Mouse (Mus musculus): ENCODE data around the gene Tcam1. TPM values are rescaled to one million over a fixed set of nuclear protein-coding genes. Genes with fewer than 3 reads are reported as not detected.

Tcam1 gene
- polyA plus RNA-seq, 1 experiment from 2014 or later: 0.07 TPM

DNA sequence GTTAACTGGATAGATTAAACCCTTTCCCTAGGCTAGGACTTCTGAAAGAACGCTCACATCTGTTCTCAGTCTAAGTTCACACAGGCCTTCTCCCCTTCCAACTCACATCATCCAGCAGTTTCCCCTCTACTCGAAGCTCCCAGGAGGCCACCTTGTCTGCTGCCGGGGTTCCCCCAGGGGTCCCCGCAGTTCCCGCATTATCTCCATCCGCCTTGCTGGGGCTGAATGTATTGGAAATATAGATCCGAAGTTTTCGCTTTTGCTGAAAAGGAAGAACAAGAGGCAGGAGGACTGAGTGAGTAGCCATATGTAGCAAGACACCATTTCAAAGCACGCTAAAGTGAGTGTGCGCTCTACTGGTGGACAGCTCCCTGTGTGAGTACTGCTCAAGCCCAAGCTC, 10.0 kb upstream of the Tcam1 start:
- TF ChIP-seq EP300 (IDR thresholded peaks at IDR 0.05): no peak
- TF ChIP-seq CTCF (IDR thresholded peaks at IDR 0.05): no peak
- Histone ChIP-seq H3K27ac (ENCODE audit: low read length) (no peak overlapping the region), H3K9ac (replicated peaks; ENCODE audit: low read depth) (no peak overlapping the region), H3K9me3 (ENCODE audit: low read length) (no peaks in the 10 kb centered on the region), H3K36me3 (ENCODE audit: insufficient read depth, low read length) (peaks cover 44% of the 10 kb centered on the region), H3K4me1 (ENCODE audit: insufficient read depth, low read depth, low read length) (peaks cover 20% of the 10 kb centered on the region), H3K27me3 (replicated peaks; ENCODE audit: insufficient read depth, low read length) (no peaks in the 10 kb centered on the region), H3K4me3 (ENCODE audit: low read depth, low read length) (no peak overlapping the region), H3K4me2 (replicated peaks; ENCODE audit: low read depth, low read length) (no peak overlapping the region)
- WGBS: 92% methylated on average over 10 of the region's 10 CpGs
- ATAC-seq (no peak), DNase-seq (ENCODE audit: low spot score) (no peak)

DNA sequence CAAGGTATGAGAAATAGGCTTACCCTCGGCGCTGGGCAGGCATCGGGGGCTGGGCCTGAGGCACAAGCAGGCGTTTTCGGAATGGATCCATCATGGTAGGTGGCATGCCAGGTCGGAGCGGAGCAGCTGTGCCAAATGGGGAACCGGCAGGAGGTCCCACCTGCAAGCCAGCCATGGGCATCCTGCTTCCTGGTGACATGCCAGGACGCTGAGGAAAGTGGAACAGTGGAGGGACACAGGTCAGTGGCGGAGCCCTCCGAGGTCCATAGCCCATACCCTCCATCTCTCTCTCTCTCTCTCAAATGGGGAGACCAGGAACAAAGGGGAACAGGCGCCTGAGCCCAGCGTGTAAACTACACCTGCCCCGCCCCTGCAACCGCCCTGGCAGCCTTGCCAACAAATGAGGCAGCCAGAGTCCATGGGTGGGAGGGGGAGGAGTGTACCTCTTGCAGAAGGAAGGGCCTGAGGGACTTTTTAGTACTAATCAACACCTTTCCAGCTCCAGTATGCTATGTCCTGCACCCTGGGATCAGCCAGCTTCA, 9.1 kb upstream of the Tcam1 start:
- Histone ChIP-seq H3K4me3 (ENCODE audit: low read depth, low read length) (no peak overlapping the region), H3K36me3 (ENCODE audit: insufficient read depth, low read length) (peaks cover 40% of the 10 kb centered on the region), H3K4me1 (ENCODE audit: insufficient read depth, low read depth, low read length) (peaks cover 20% of the 10 kb centered on the region), H3K4me2 (replicated peaks; ENCODE audit: low read depth, low read length) (no peak overlapping the region; the same call in 1 of the 2 replicates), H3K27me3 (replicated peaks; ENCODE audit: insufficient read depth, low read length) (no peaks in the 10 kb centered on the region), H3K9me3 (ENCODE audit: low read length) (no peaks in the 10 kb centered on the region), H3K9ac (replicated peaks; ENCODE audit: low read depth) (no peak overlapping the region), H3K27ac (ENCODE audit: low read length) (peak overlapping the region; percentile 84)
- WGBS: 60% methylated on average over 15 of the region's 15 CpGs
- DNase-seq (ENCODE audit: low spot score): peak; percentile 50
- TF ChIP-seq CTCF (IDR thresholded peaks at IDR 0.05): no peak
- no peak for TF ChIP-seq EP300 (IDR thresholded peaks at IDR 0.05)
- no peak for ATAC-seq

DNA sequence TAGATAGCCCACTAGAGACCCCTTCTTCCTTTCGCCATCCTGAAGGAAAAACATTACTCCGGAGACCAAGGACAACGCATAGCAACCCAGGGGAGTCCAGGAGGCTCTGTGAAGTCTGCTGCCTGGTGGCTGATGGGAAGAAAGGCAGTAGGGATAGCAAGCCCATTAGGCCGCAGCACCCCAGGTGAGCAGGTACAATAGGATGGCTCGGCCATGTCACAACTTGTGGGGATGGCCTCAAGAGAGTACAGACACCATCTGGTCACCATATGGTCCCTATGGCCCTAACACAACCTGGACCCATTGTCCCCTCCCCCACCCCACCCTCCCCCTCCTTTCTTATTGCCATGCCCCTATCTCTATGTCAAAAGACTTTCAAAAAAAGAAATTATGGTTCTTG, 8.6 kb upstream of the Tcam1 start:
- H3K9ac ChIP-seq (replicated peaks; ENCODE audit: low read depth): no peak overlapping the region
- WGBS: 64% methylated on average over 5 of the region's 5 CpGs
- H3K27me3 ChIP-seq (replicated peaks; ENCODE audit: insufficient read depth, low read length): no peaks in the 10 kb centered on the region
- no peak for TF ChIP-seq EP300 (IDR thresholded peaks at IDR 0.05)
- no peak for TF ChIP-seq CTCF (IDR thresholded peaks at IDR 0.05)
- H3K4me2 ChIP-seq (replicated peaks; ENCODE audit: low read depth, low read length): peak overlapping the region; percentile 38
- peak overlapping the region; percentile 84 for H3K27ac ChIP-seq (ENCODE audit: low read length)
- H3K4me3 ChIP-seq (ENCODE audit: low read depth, low read length): 0 out of 2 replicates have a peak overlapping the region, but pooled peaks have one; percentile 17
- H3K4me1 ChIP-seq (ENCODE audit: insufficient read depth, low read depth, low read length): peaks cover 20% of the 10 kb centered on the region
- no peak for DNase-seq (ENCODE audit: low spot score)
- peaks cover 35% of the 10 kb centered on the region for H3K36me3 ChIP-seq (ENCODE audit: insufficient read depth, low read length)
- ATAC-seq: no peak
- H3K9me3 ChIP-seq (ENCODE audit: low read length): no peaks in the 10 kb centered on the region

GRCm38 (mm10) chr11:106268326-106269059, 8.0 kb upstream of the Tcam1 start:
- 29% methylated on average over 8 of the region's 8 CpGs for WGBS

DNA sequence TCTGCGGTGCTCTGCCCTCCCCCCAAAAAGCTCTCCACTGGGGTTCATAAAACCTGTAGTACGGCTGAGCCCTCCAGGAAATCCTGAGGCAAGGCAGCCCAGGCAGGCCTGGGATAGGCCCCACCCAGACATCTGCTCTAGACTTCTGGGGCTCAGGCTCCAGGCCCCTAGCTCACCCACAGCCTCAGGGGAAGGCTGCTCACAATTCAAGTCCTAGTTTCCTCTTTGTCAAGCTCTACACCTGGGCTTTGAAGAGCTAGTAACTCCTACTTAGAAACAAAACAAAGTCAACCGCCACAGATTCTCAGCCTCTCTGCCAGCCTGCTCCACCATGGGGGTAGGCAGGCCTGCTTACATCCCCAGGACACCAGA, 7.4 kb upstream of the Tcam1 start:
- Histone ChIP-seq H3K9ac (replicated peaks; ENCODE audit: low read depth) (peak overlapping the region; percentile 27; the same call in 1 of the 2 replicates), H3K27me3 (replicated peaks; ENCODE audit: insufficient read depth, low read length) (no peaks in the 10 kb centered on the region), H3K4me2 (replicated peaks; ENCODE audit: low read depth, low read length) (peak overlapping the region; percentile 38), H3K4me3 (ENCODE audit: low read depth, low read length) (peak overlapping the region; percentile 17; the same call in 1 of the 2 replicates), H3K27ac (ENCODE audit: low read length) (peak overlapping the region; percentile 84), H3K4me1 (ENCODE audit: insufficient read depth, low read depth, low read length) (peaks cover 20% of the 10 kb centered on the region), H3K9me3 (ENCODE audit: low read length) (no peaks in the 10 kb centered on the region), H3K36me3 (ENCODE audit: insufficient read depth, low read length) (peaks cover 25% of the 10 kb centered on the region)
- peak; percentile 54 for DNase-seq (ENCODE audit: low spot score)
- ATAC-seq: no peak
- TF ChIP-seq EP300 (IDR thresholded peaks at IDR 0.05): no peak
- WGBS: 15% methylated on average over 3 of the region's 3 CpGs

More at GRCm38 (mm10) chr11:106268326-106269059, 8.0 kb upstream of the Tcam1 start:
- no peaks in the 10 kb centered on the region for H3K9me3 ChIP-seq (ENCODE audit: low read length)
- no peaks in the 10 kb centered on the region for H3K27me3 ChIP-seq (replicated peaks; ENCODE audit: insufficient read depth, low read length)
- H3K27ac ChIP-seq (ENCODE audit: low read length): peak overlapping the region; percentile 84
- TF ChIP-seq CTCF (IDR thresholded peaks at IDR 0.05): no peak
- TF ChIP-seq EP300 (IDR thresholded peaks at IDR 0.05): peak; percentile 26; the same call in 1 of the 2 replicates
- peak; percentile 10; the same call in 1 of the 2 replicates for ATAC-seq
- peak overlapping the region; percentile 27; the same call in 1 of the 2 replicates for H3K9ac ChIP-seq (replicated peaks; ENCODE audit: low read depth)
- peak; percentile 84 for DNase-seq (ENCODE audit: low spot score)
- H3K4me2 ChIP-seq (replicated peaks; ENCODE audit: low read depth, low read length): peak overlapping the region; percentile 38
- H3K36me3 ChIP-seq (ENCODE audit: insufficient read depth, low read length): peaks cover 30% of the 10 kb centered on the region
- peak overlapping the region; percentile 17; the same call in 1 of the 2 replicates for H3K4me3 ChIP-seq (ENCODE audit: low read depth, low read length)
- peaks cover 20% of the 10 kb centered on the region for H3K4me1 ChIP-seq (ENCODE audit: insufficient read depth, low read depth, low read length)

GRCm38 (mm10) chr11:106271131-106271793, 5.2 kb upstream of the Tcam1 start:
- H3K27me3 ChIP-seq (replicated peaks; ENCODE audit: insufficient read depth, low read length): no peaks in the 10 kb centered on the region
- DNase-seq (ENCODE audit: low spot score) (peak; percentile 29), ATAC-seq (no peak)
- H3K36me3 ChIP-seq (ENCODE audit: insufficient read depth, low read length): peaks cover 4% of the 10 kb centered on the region; the same call in 1 of the 2 replicates
- no peak for TF ChIP-seq EP300 (IDR thresholded peaks at IDR 0.05)
- TF ChIP-seq CTCF (IDR thresholded peaks at IDR 0.05): peak; percentile 30; the same call in 1 of the 2 replicates
- 12% methylated on average over 5 of the region's 5 CpGs for WGBS
- peak overlapping the region; percentile 99 for H3K27ac ChIP-seq (ENCODE audit: low read length)
- H3K4me1 ChIP-seq (ENCODE audit: insufficient read depth, low read depth, low read length): peaks cover 29% of the 10 kb centered on the region
- peak overlapping the region; percentile 97 for H3K4me3 ChIP-seq (ENCODE audit: low read depth, low read length)
- peak overlapping the region; percentile 72 for H3K4me2 ChIP-seq (replicated peaks; ENCODE audit: low read depth, low read length)
- H3K9me3 ChIP-seq (ENCODE audit: low read length): no peaks in the 10 kb centered on the region
- peak overlapping the region; percentile 98 for H3K9ac ChIP-seq (replicated peaks; ENCODE audit: low read depth)
